Mouse (Mus musculus) intestine, embryonic 15.5 days (tissue): ENCODE data around the gene Samd10. TPM values are rescaled to one million over a fixed set of nuclear protein-coding genes. Genes with fewer than 3 reads are reported as not detected.

Source experiments
- ATAC-seq: fragments of 200-750 bp; cut with Nextera tagmentation; 2 replicates; pipeline ENCODE4 v1.8.0; 2017; ENCODE audit warnings: moderate TSS enrichment, moderate library complexity
- H3K27ac ChIP-seq: fragments of 300-500 bp; sonication (generic); 2 replicates; pipeline ENCODE4 v1.5.1; 2015; ENCODE audit warnings: mild to moderate bottlenecking, inconsistent platforms
- H3K27me3 ChIP-seq: fragments of 300-500 bp; sonication (generic); replicated peaks from 2 replicates; pipeline ENCODE4 v1.6.1; 2015; ENCODE audit warnings: inconsistent platforms
- H3K36me3 ChIP-seq: fragments of 300-500 bp; sonication (generic); 2 replicates; pipeline ENCODE4 v1.6.1; 2015; ENCODE audit warnings: inconsistent platforms
- H3K4me1 ChIP-seq: fragments of 300-500 bp; sonication (generic); replicated peaks from 2 replicates; pipeline ENCODE4 v1.6.1; 2015; ENCODE audit warnings: inconsistent platforms
- H3K4me2 ChIP-seq: fragments of 300-500 bp; sonication (generic); replicated peaks from 2 replicates; pipeline ENCODE4 v1.6.1; 2015; ENCODE audit warnings: mild to moderate bottlenecking, inconsistent platforms
- H3K4me3 ChIP-seq: fragments of 300-500 bp; sonication (generic); replicated peaks from 2 replicates; pipeline ENCODE4 v1.5.1; 2015; ENCODE audit warnings: inconsistent platforms
- H3K9ac ChIP-seq: fragments of 300-500 bp; sonication (generic); 2 replicates; pipeline ENCODE4 v1.6.1; 2015; ENCODE audit warnings: inconsistent platforms
- H3K9me3 ChIP-seq: fragments of 300-500 bp; sonication (generic); 2 replicates; pipeline ENCODE4 v1.6.1; 2016; ENCODE audit warnings: inconsistent platforms
- WGBS: fragments of 180-500 bp; shearing (Covaris S2); methylation state at CpG from one replicate; pipeline ENCODE4 v1.1.7; 2015; 5-methylcytosine and 5-hydroxymethylcytosine counted together
- polyA plus RNA-seq: library from polyadenylated mRNA; unstranded; fragments of >200 nt; fragmentation: Nextera tagmentation; extraction: Ambion mirVana; gene quantifications from 2 replicates; pipeline ENCODE4 v1.2.1, GENCODE M21; 2015

The Samd10 gene
- polyA plus RNA-seq, 1 experiment from 2014 or later, result 22.7 TPM

DNA sequence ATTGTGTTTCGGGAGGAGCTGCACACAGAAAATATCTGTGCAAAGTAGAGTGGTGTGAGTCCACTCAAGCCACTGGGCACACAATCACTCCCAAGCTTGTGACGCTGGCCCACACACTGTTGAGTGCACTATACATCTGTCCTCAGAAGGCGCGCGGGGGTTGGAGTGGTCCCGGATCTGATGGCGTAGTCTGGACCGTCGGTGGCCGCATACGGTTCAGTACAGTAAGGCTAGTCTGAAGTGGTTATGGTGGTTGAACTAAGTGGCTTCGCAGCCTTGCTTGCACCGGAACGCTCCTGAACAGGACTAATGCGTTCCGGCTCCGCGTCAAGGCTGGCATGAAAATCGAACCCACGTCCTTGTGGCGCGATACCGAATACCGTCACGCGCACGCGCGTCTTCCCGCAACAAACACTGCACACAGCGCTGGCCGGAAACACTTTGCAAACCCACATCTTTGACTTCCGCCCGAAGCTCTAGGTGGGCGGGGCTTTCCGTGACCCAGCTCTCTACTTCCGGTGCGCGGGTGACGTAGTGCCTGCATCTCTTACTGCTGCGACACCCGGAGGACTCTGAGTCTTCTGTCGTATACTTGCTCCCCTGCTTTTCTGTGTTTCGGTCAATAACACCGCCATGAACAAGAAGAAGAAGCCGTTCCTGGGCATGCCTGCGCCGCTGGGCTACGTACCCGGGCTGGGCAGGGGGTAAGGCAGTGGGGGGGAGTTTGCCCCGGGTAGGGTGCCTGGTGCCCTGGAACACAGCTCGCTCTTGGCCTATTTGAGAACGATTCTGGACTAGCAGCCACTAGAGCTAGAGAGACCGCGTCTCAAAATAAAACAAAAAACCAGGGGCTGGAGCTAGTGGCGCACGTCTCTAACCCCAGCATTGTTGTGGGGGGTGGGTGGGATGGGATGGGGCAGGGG, 2.1 kb upstream of the Samd10 start:
- WGBS, result 2% methylated on average over 57 of the region's 57 CpGs
- ATAC-seq, result peak; percentile 92
- peak overlapping the region; percentile 87 for H3K4me3 ChIP-seq

GRCm38 (mm10) chr2:181600226-181600758, 1.3 kb upstream of the Samd10 start:
- Histone ChIP-seq H3K4me2 (peak overlapping the region; percentile 74), H3K4me1 (peaks cover 16% of the 10 kb centered on the region), H3K9me3 (no peaks in the 10 kb centered on the region), H3K27me3 (0 out of 2 replicates have a peak, but pooled peaks cover 3% of the 10 kb centered on the region), H3K27ac (peak overlapping the region; percentile 73; the same call in 1 of the 2 replicates), H3K4me3 (peak overlapping the region; percentile 87), H3K9ac (peak overlapping the region; percentile 59; the same call in 1 of the 2 replicates), H3K36me3 (no peaks in the 10 kb centered on the region)
- WGBS, result 65% methylated on average over 6 of the region's 6 CpGs
- no peak for ATAC-seq

More for the DNA sequence above, 2.1 kb upstream of the Samd10 start:
- Histone ChIP-seq H3K27me3 (0 out of 2 replicates have a peak, but pooled peaks cover 3% of the 10 kb centered on the region), H3K36me3 (no peaks in the 10 kb centered on the region), H3K9me3 (no peaks in the 10 kb centered on the region), H3K4me1 (peaks cover 16% of the 10 kb centered on the region), H3K4me2 (peak overlapping the region; percentile 74), H3K27ac (peak overlapping the region; percentile 73), H3K9ac (peak overlapping the region; percentile 90)

- Histone ChIP-seq H3K27me3 (0 out of 2 replicates have a peak, but pooled peaks cover 3% of the 10 kb centered on the region), H3K36me3 (no peaks in the 10 kb centered on the region), H3K9ac (0 out of 2 replicates have a peak overlapping the region, but pooled peaks have one; percentile 5), H3K4me3 (no peak overlapping the region), H3K9me3 (no peaks in the 10 kb centered on the region), H3K27ac (no peak overlapping the region), H3K4me2 (peak overlapping the region; percentile 72; the same call in 1 of the 2 replicates), H3K4me1 (peaks cover 22% of the 10 kb centered on the region)
- WGBS, result 71% methylated on average over 7 of the region's 7 CpGs
- no peak for ATAC-seq
Measured at GRCm38 (mm10) chr2:181597378-181598061, 1.5 kb downstream of the Samd10 start.

DNA sequence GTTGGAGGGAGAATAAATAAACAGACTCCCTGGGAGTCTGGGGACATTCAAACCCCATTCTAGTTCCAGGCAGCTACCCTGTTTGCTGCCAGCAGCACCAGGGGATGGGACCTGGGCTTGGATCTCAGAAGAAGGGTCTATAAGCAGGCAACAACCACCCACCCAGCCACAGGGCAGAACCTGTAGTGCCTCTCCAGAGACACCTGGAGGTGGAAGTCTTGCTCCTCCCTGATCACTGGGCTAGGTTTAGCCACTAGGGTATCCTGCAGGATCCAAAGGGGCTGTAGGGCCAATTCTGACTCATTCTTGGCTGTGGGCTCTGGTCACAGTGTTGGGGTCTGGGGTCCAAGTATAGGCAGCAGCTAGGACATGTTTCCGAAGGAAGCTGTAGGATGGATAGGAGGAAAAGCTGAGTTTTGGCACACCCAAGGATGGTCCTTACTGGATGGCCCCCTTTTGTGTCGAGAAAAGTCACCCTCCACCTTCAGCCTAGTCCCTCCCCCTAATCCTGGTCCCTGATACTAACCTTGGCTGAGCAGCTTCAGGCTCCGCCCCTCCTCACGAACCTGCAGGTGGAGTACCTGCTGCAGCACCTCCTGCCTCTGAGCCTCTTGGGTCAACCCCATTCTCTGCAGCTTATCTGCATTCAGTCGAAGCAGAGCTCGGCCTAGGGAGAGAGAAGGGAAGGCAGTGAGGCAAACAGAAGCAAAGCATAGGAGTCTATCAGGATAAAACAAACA, 2.6 kb downstream of the Samd10 start:
- WGBS, result 49% methylated on average over 6 of the region's 6 CpGs
- peaks cover 20% of the 10 kb centered on the region for H3K4me1 ChIP-seq
- H3K36me3 ChIP-seq, result no peaks in the 10 kb centered on the region
- H3K9ac ChIP-seq, result no peak overlapping the region
- H3K4me2 ChIP-seq, result no peak overlapping the region
- H3K27ac ChIP-seq, result no peak overlapping the region
- ATAC-seq, result no peak
- no peak overlapping the region for H3K4me3 ChIP-seq
- 0 out of 2 replicates have a peak, but pooled peaks cover 3% of the 10 kb centered on the region for H3K27me3 ChIP-seq
- H3K9me3 ChIP-seq, result no peaks in the 10 kb centered on the region

DNA sequence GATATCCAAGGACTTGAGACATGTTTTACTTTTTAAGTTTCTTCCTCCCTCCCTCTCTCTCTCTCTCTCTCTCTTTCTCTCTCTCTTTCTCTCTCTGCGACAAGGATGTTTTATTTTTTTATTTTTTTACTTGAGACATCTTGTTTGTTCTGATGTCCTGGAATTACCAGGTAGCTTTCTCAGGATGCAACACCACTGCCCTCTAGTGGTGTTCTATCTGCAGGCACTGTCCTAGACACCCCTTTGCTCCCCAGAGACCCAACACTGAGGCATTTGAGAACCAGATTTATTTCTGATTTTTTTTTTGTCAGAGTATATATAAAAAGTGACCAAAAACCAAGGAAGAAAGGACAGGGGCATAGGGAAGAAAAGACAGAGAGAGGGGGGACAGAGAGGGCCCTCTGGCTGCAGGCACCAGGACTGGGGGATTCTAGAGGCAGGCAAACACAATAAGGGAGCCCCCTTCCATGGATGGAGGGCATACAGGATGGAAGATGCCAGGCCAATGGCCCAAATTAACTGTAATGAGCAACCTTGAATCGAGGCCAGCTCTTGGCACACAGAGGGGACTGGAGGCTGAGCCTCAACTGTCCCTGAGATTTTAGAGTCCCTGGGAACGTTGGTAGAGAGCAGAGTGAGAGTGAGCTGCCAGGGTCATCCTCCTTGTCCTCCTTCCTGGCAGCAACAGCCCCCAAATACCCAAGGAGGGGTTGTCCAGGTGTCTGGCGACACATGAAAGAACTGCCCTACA, 3.9 kb downstream of the Samd10 start:
- ATAC-seq, result no peak
- Histone ChIP-seq H3K9ac (no peak overlapping the region), H3K27me3 (0 out of 2 replicates have a peak, but pooled peaks cover 3% of the 10 kb centered on the region), H3K36me3 (no peaks in the 10 kb centered on the region), H3K4me2 (no peak overlapping the region), H3K4me1 (peaks cover 18% of the 10 kb centered on the region), H3K9me3 (no peaks in the 10 kb centered on the region), H3K27ac (no peak overlapping the region), H3K4me3 (no peak overlapping the region)
- WGBS, result 70% methylated on average over 4 of the region's 4 CpGs

GRCm38 (mm10) chr2:181593937-181594336, 5.1 kb downstream of the Samd10 start:
- Histone ChIP-seq H3K9me3 (no peaks in the 10 kb centered on the region), H3K27ac (no peak overlapping the region)

DNA sequence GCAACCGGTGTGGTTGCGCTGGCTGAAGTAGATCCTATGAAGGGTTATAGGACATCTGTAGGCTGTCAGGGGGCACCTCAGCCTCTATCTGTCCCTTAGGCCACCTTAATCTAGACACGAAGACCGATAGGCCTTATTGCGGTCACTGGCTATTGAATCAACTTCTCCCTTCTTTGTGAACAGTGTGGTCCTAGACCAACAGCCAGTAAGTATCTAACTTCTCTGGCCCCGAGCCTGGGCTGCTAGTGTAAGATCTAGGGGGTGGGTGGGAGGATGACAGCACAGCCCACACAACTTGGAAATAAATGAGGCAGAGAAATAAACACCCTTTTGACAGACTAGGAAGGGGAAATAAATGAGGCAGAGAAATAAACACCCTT, 6.0 kb downstream of the Samd10 start:
- peaks cover 14% of the 10 kb centered on the region; the same call in 1 of the 2 replicates for H3K36me3 ChIP-seq
- peak overlapping the region; percentile 77 for H3K4me2 ChIP-seq
- WGBS, result 5% methylated on average over 6 of the region's 6 CpGs
- H3K9me3 ChIP-seq, result no peaks in the 10 kb centered on the region
- H3K4me1 ChIP-seq, result peaks cover 18% of the 10 kb centered on the region
- no peaks in the 10 kb centered on the region for H3K27me3 ChIP-seq
- peak overlapping the region; percentile 89 for H3K27ac ChIP-seq
- peak; percentile 32 for ATAC-seq
- H3K4me3 ChIP-seq, result peak overlapping the region; percentile 89
- peak overlapping the region; percentile 87 for H3K9ac ChIP-seq

More at GRCm38 (mm10) chr2:181593937-181594336, 5.1 kb downstream of the Samd10 start:
- ATAC-seq, result no peak
- H3K4me3 ChIP-seq, result no peak overlapping the region
- 0 out of 2 replicates have a peak, but pooled peaks cover 2% of the 10 kb centered on the region for H3K27me3 ChIP-seq
- no peak overlapping the region for H3K4me2 ChIP-seq
- H3K4me1 ChIP-seq, result peaks cover 18% of the 10 kb centered on the region
- H3K9ac ChIP-seq, result no peak overlapping the region
- peaks cover 7% of the 10 kb centered on the region; the same call in 1 of the 2 replicates for H3K36me3 ChIP-seq

- Histone ChIP-seq H3K4me2 (peak within 1 kb of the TSS; percentile 77), H3K36me3 (peaks cover 18% of the 10 kb centered on the region; the same call in 1 of the 2 replicates), H3K27ac (peak within 1 kb of the TSS; percentile 89), H3K4me1 (peaks cover 17% of the 10 kb centered on the region), H3K9ac (peak within 1 kb of the TSS; percentile 87), H3K9me3 (no peaks in the 10 kb centered on the region), H3K27me3 (no peaks in the 10 kb centered on the region), H3K4me3 (peak within 1 kb of the TSS; percentile 89)
- under 1% methylated on average over 69 of the region's 97 CpGs for WGBS
- peak; percentile 83 for ATAC-seq
Measured at GRCm38 (mm10) chr2:181592231-181593041, 6.6 kb downstream of the Samd10 start, which contains the start of gene Zfp512b. Zfp512b (minus strand) TSS chr2:181592803.

- peaks cover 25% of the 10 kb centered on the region for H3K36me3 ChIP-seq
- peak within 1 kb of the TSS; percentile 87 for H3K9ac ChIP-seq
- ATAC-seq, result peak; percentile 30
- 8% methylated on average over 5 of the region's 5 CpGs for WGBS
- H3K4me2 ChIP-seq, result peak within 1 kb of the TSS; percentile 77
- peak within 1 kb of the TSS; percentile 89 for H3K4me3 ChIP-seq
- H3K9me3 ChIP-seq, result no peaks in the 10 kb centered on the region
- no peaks in the 10 kb centered on the region for H3K27me3 ChIP-seq
- peaks cover 15% of the 10 kb centered on the region for H3K4me1 ChIP-seq
- peak within 1 kb of the TSS; percentile 89 for H3K27ac ChIP-seq
Measured at GRCm38 (mm10) chr2:181591528-181592085, 7.4 kb downstream of the Samd10 start, which contains the start of gene Prpf6. Prpf6 (plus strand) TSS chr2:181591868.

- no peaks in the 10 kb centered on the region for H3K9me3 ChIP-seq
- no peak overlapping the region for H3K9ac ChIP-seq
- ATAC-seq, result no peak
- no peaks in the 10 kb centered on the region for H3K27me3 ChIP-seq
- peaks cover 15% of the 10 kb centered on the region for H3K4me1 ChIP-seq
- H3K27ac ChIP-seq, result no peak overlapping the region
- 94% methylated on average over 5 of the region's 5 CpGs for WGBS
- H3K4me2 ChIP-seq, result no peak overlapping the region
- H3K36me3 ChIP-seq, result peaks cover 34% of the 10 kb centered on the region
- H3K4me3 ChIP-seq, result no peak overlapping the region
Measured at GRCm38 (mm10) chr2:181590471-181590870, 8.5 kb downstream of the Samd10 start.
